ENCODE assay signal across 11 mouse cellular contexts in the genomic region with DNA sequence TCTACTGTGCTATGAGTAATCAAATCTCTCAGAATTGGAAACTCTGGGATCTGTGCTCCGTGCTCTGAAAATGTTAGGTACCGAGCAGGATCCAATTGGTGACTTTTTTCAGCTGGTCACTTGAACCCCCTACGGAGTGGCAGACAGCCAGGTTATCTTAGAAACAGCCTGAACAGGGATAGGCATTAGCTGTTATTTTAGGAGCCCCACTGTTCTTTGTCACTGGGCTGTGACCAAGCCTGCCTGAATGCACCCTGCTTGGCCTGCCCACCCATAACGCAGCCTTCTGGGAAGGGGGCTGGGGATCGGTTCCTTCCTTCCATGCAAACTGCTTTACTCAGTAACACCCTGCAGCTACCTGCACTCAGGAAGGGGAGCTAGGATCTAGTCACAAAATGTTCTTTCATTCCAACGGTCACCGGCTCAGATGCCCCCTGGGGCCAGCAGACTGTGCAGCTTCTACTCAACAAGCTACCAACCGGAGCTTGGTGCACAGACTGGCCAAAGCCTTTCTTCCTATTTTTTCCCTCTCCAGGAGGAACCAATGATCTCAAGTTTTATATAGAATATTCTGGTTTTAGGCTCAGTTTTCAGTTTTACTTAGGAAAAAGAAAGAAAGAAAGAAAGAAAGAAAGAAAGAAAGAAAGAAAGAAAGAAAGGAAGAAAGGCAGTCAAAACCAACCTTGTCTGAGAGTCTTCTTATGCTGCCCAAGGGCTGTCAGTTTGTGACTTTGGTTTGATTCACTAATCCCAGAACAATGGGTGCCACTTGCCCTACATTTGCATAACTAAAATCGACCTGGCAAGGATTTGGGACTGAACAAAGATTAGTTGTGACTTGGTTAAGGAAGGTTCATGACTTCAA. TPM values are rescaled to one million over a fixed set of nuclear protein-coding genes. Genes with fewer than 3 reads are reported as not detected.
A peak's percentile ranks its signal among the peaks of the same experiment; 100 is the strongest.
DNase-seq lines count a peak whose midpoint lies in the region; ATAC-seq and TF ChIP-seq lines count a peak whose summit lies in the region.
"Had no signal": no experiment of that assay in that cellular context is flagged by ENCODE, and none has a peak within 500 bp of the region (broad histone marks: within the 10 kb centered on the region; RNA-seq: fewer than 3 reads in every experiment).

No protein-coding gene starts in this region.

- H3K4me2 ChIP-seq in heart, embryonic 15.5 days: peak overlapping the region; percentile 45

- H3K36me3 ChIP-seq in heart, embryonic 15.5 days: no peaks in the 10 kb centered on the region

- 0 out of 2 replicates have a peak overlapping the region, but pooled peaks have one; percentile 5 for H3K9ac ChIP-seq in heart, embryonic 15.5 days

- no peak for DNase-seq in heart, postnatal 14 days
- DNase-seq in urinary bladder, postnatal 14 days (ENCODE audit: low spot score): peak; percentile 35
- no peak for DNase-seq in urinary bladder, adult 2 months (ENCODE audit: low spot score)
- peak; percentile 88 for DNase-seq in fat pad, adult 2 months (ENCODE audit: extremely low read depth, low read depth, low spot score)
- DNase-seq in lung, adult 2 months: no peak
- DNase-seq: lung, adult 18-20 months; thymus, adult 2 months had no signal

- H3K27me3 ChIP-seq in heart, embryonic 15.5 days: no peaks in the 10 kb centered on the region

- H3K4me1 ChIP-seq in heart, embryonic 15.5 days (replicated peaks): peaks cover 25% of the 10 kb centered on the region
- no peaks in the 10 kb centered on the region for H3K4me1 ChIP-seq in lung, adult 2 months (ENCODE audit: control insufficient read depth, insufficient read depth, low read length)

- H3K9me3 ChIP-seq in heart, embryonic 15.5 days (replicated peaks): no peaks in the 10 kb centered on the region

- no peak for TF ChIP-seq POLR2A in lung, adult 2 months (IDR thresholded peaks at IDR 0.05; ENCODE audit: borderline replicate concordance, extremely low read depth, low read depth, low read length)

- no peak overlapping the region for H3K4me3 ChIP-seq in heart, embryonic 15.5 days
- no peak overlapping the region for H3K4me3 ChIP-seq in lung, adult 2 months (replicated peaks; ENCODE audit: extremely low read depth, low read depth, low read length)
- H3K4me3 ChIP-seq: layer of hippocampus, adult 2 months had no signal

- WGBS in heart, embryonic 15.5 days: 27% methylated on average over 9 of the region's 9 CpGs
- WGBS in lung, adult 2 months: 72% methylated on average over 9 of the region's 9 CpGs

- intact Hi-C loops in heart, postnatal 14 days (cut with DNase I): no loop called here

- no peak overlapping the region for H3K27ac ChIP-seq in heart, embryonic 15.5 days
- H3K27ac ChIP-seq: layer of hippocampus, adult 2 months had no signal

- ATAC-seq in heart, embryonic 15.5 days (replicated peaks; ENCODE audit: insufficient number of reproducible peaks, insufficient read depth, low FRiP score, low read depth): no peak
- no peak for ATAC-seq in megakaryocyte progenitor cell, adult 5-6 weeks (replicated peaks; ENCODE audit: poor library complexity)
- ATAC-seq: activated CD4-positive, CD25-positive, alpha-beta regulatory T cell, adult 4 months had no signal

- TF ChIP-seq CTCF in lung, adult 2 months (IDR thresholded peaks at IDR 0.05; ENCODE audit: insufficient read depth, low read length): no peak

RNA-seq across cellular contexts. Expression of a gene that starts 6.6 kb away (rescaled TPM):
- 4.6 and 5.3 TPM in 2 replicates for polyA plus RNA-seq in heart, embryonic 15.5 days (2015; fragmentation: Nextera tagmentation; extraction: Ambion mirVana)
- 10 to 100 TPM; 27.1 to 27.3 TPM for total RNA-seq in heart, postnatal 14 days (2021)
- polyA plus RNA-seq in urinary bladder, adult 2 months (2012; rRNA removed): 23.2 and 31.7 TPM in 2 replicates
- 24.0 and 24.4 TPM in 2 replicates for polyA plus RNA-seq in lung, adult 2 months (2012; rRNA removed)
- 16.9 and 20.7 TPM in 2 replicates for total RNA-seq in megakaryocyte progenitor cell, adult 5-6 weeks (2015)
- 4.4 and 5.0 TPM in 2 replicates for total RNA-seq in megakaryocyte progenitor cell, adult 5-6 weeks (2017)

Comparison
In these comparisons a context has a peak if more than half of its experiments do, and no peak if none do; other contexts are left out.
1. DNase-seq: peak in urinary bladder, postnatal 14 days (single experiment) and fat pad, adult 2 months (single experiment); none in heart, postnatal 14 days (0 of 2), urinary bladder, adult 2 months (single experiment) and lung, adult 2 months (single experiment).